Mouse (Mus musculus) urinary bladder, postnatal 36 days (tissue): Measurements from ENCODE around the gene Fignl2.
A peak's percentile ranks its signal among the peaks of the same experiment; 100 is the strongest.

Experiments used
- DNase-seq, 2 experiments: peaks; one replicate each; pipeline ENCODE4 v3.0.0; 2022; ENCODE audit warnings: low spot score in 2 of 2, mixed read lengths in 1 of 2

Gene Fignl2

GRCm38 (mm10) chr15:101092829-101093648 is 14.7 kb upstream of the Fignl2 start:
- no peak for DNase-seq

GRCm38 (mm10) chr15:101092121-101092828 is 13.9 kb upstream of the Fignl2 start:
- no peak for DNase-seq

- DNase-seq: no peak
These were observed 13.2 kb upstream of the Fignl2 start for GRCm38 (mm10) chr15:101091551-101091950.

GRCm38 (mm10) chr15:101088291-101088690 is 9.9 kb upstream of the Fignl2 start:
- DNase-seq: no peak

GRCm38 (mm10) chr15:101086956-101087355 is 8.6 kb upstream of the Fignl2 start:
- peak in 1 of 2 experiments; percentile 60 for DNase-seq

- no peak for DNase-seq
These were observed 8.1 kb upstream of the Fignl2 start for GRCm38 (mm10) chr15:101086451-101086850.

GRCm38 (mm10) chr15:101084499-101084898 is 6.1 kb upstream of the Fignl2 start:
- no peak for DNase-seq

GRCm38 (mm10) chr15:101082236-101082635 is 3.9 kb upstream of the Fignl2 start:
- DNase-seq: no peak

- DNase-seq: no peak
These were observed 2.7 kb upstream of the Fignl2 start for GRCm38 (mm10) chr15:101081035-101081548.

GRCm38 (mm10) chr15:101080031-101080520 is 1.7 kb upstream of the Fignl2 start:
- no peak for DNase-seq

GRCm38 (mm10) chr15:101078731-101079156 is 377 bp upstream of the Fignl2 start:
- peak; percentile 85 to 91 for DNase-seq

- no peak for DNase-seq
These were observed 1.2 kb downstream of the Fignl2 start for GRCm38 (mm10) chr15:101077001-101077812.

- DNase-seq: no peak
These were observed 2.0 kb downstream of the Fignl2 start for GRCm38 (mm10) chr15:101076071-101077000.

- DNase-seq: no peak
These were observed 2.7 kb downstream of the Fignl2 start for GRCm38 (mm10) chr15:101075656-101076055.

- DNase-seq: no peak
These were observed 3.2 kb downstream of the Fignl2 start for GRCm38 (mm10) chr15:101075150-101075549.

- DNase-seq: no peak
These were observed 4.3 kb downstream of the Fignl2 start for GRCm38 (mm10) chr15:101074067-101074466.

- DNase-seq: no peak
These were observed 5.6 kb downstream of the Fignl2 start for GRCm38 (mm10) chr15:101072736-101073135.

GRCm38 (mm10) chr15:101070762-101071161 is 7.6 kb downstream of the Fignl2 start:
- DNase-seq: peak; percentile 85 to 86

- DNase-seq: no peak
These were observed 8.7 kb downstream of the Fignl2 start for GRCm38 (mm10) chr15:101069641-101070190.

GRCm38 (mm10) chr15:101068671-101069070 is 9.7 kb downstream of the Fignl2 start:
- DNase-seq: no peak
